Mouse (Mus musculus): ENCODE data around the gene Cdkn1a.

- TF ChIP-seq CTCF (IDR thresholded peaks at IDR 0.05; ENCODE audit: extremely low read depth, insufficient read depth, low read length), result no peak
- no peak for TF ChIP-seq POLR2A (IDR thresholded peaks at IDR 0.05; ENCODE audit: extremely low read depth, insufficient read depth, low read length)
Observed at GRCm38 (mm10) chr17:29135066-29135465, 44.3 kb downstream of the Cdkn1a start.
